Mouse (Mus musculus) mesoderm, embryonic 11.5 days (tissue): ENCODE measurements around the gene Olfr141.

Source experiments
- DNase-seq: peaks from one replicate; pipeline ENCODE4 v3.0.0-alpha.2; 2012; ENCODE audit warnings: low read depth, low spot score

Olfr141 gene

DNA sequence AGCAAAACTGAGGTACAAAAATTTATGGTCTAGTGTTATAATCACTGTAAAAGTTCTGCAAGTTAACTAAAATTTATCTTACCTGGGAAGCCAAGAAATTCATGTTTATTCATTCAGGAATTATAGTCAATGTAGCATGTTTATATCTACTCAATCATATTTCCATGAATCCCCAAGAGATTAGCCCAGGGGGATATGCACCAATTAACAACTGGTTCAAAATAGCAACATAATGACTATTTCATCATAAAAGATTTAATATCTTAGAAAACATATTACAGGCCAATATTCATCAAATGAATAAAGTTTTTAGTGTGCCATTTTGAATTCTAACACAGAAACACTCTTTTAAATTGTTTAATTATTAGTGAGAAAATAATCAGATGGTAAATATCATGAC lies at the start of gene Olfr141:
TSS of gene Olfr141 (minus strand) at position 101 of the 400 bp plus-strand sequence.
- DNase-seq, result no peak

DNA sequence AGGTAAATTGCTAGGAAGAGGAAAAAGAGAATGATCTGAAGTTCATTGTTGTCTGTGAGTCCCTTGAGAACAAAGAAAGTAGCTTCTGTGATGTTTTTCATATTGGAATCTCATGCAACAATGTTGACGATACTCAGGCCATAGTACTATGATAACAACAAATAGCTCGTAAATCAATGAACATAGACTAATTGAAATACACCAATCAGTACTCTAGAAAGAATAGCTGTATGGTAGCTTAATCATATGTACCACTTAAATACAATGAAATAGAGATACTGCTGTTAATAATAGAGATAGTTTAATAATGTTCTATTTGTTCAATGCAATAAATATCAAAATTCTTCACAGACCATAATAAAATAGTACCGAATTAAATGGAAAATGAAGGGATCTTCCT lies 41.8 kb upstream of the Olfr141 start, which contains the start of gene Olfr1095:
TSS of gene Olfr1095 (minus strand) at position 101 of the 400 bp plus-strand sequence.
- no peak for DNase-seq

GRCm38 (mm10) chr2:86824363-86824762 lies 14.5 kb upstream of the Olfr141 start, which contains the start of gene Olfr1094:
Olfr1094 (plus strand) TSS chr2:86824663.
- DNase-seq, result no peak

DNA sequence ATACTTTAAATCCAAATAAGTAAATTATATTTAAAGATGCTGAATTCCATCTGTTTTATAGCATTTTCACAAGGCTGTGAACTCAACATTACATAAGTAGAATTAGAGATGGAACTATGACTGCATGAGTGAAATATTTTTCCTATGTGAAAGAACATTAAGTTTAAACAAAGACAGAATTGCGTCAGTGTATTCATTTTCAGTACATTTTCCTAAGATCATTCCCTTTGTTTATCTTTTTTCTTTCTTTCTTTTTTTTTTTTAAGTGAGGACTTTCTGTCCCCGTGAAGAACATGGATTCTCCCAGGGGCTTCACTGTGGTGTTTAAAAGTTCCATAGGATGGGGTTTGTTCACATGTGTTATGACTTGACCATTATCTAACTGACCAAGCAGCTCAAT lies 27.6 kb downstream of the Olfr141 start, which contains the start of gene Olfr1093:
TSS of gene Olfr1093 (plus strand) at position 301 of the 400 bp plus-strand sequence.
- no peak for DNase-seq

DNA sequence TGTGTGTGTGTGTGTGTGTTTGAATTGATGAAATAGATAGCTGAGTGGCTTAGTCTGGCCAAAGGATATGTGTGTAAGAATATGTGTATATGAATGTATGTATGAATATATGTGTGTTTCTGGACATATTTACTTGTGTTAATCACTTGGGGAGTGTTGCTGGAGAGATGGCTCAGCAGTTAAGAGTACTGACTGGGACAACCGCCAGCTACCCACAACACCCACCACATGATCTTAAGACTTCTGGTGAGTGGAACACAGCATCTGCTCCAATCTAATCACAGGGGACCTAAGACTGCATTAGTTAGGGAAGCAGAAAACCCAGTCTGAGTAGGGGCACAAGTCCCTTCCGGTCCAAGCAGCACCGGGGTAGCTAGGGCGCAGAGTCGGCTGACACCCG lies 48.8 kb downstream of the Olfr141 start:
- DNase-seq, result no peak

- no peak for DNase-seq
Observed at GRCm38 (mm10) chr2:86758893-86759292, 50.9 kb downstream of the Olfr141 start, which contains the start of gene Olfr1090. Olfr1090 (minus strand) TSS chr2:86758993.
